Mouse (Mus musculus) small intestine, adult 2 months (tissue): Measurements from ENCODE around the gene Gm11084. TPM values are rescaled to one million over a fixed set of nuclear protein-coding genes. Genes with fewer than 3 reads are reported as not detected.
"Not testable (repeated sequence)": the region's sequence is repeated elsewhere in the genome, so short reads cannot be mapped to it uniquely, and the experiment has no call there.

Source experiments
- H3K27ac ChIP-seq: fragments of 200-500 bp; 2 replicates; pipeline ENCODE4 v1.5.1; 2012; ENCODE audit warnings: low read depth, low read length, control low read depth, inconsistent platforms; ENCODE audit not compliant: insufficient read depth
- H3K27me3 ChIP-seq: fragments of 200-500 bp; 2 replicates; pipeline ENCODE4 v1.6.1; 2012; ENCODE audit warnings: mild to moderate bottlenecking, moderate library complexity, low read length, inconsistent platforms; ENCODE audit not compliant: control insufficient read depth, insufficient read depth
- H3K36me3 ChIP-seq: fragments of 200-500 bp; 2 replicates; pipeline ENCODE4 v1.6.1; 2012; ENCODE audit warnings: mild to moderate bottlenecking, low read length, control low read depth, inconsistent platforms; ENCODE audit not compliant: control insufficient read depth, insufficient read depth
- H3K4me1 ChIP-seq: fragments of 200-500 bp; 2 replicates; pipeline ENCODE4 v1.6.1; 2012; ENCODE audit warnings: low read length, inconsistent platforms, mixed read lengths; ENCODE audit not compliant: control insufficient read depth, insufficient read depth, insufficient read length
- H3K4me3 ChIP-seq: fragments of 200-500 bp; 2 replicates; pipeline ENCODE4 v1.5.1; 2012; ENCODE audit warnings: low read depth, mild to moderate bottlenecking, control low read depth, inconsistent platforms, low read length, moderate library complexity
- CTCF ChIP-seq: fragments of 200-500 bp; IDR thresholded peaks from 2 replicates; pipeline ENCODE4 v1.5.1; 2012; ENCODE audit warnings: low read depth, mild to moderate bottlenecking, control low read depth, inconsistent platforms, low read length, moderate library complexity, mixed read lengths; ENCODE audit not compliant: insufficient replicate concordance, insufficient read length; ENCODE audit errors: extremely low read depth
- POLR2A ChIP-seq: fragments of 200-500 bp; IDR thresholded peaks from 2 replicates; pipeline ENCODE4 v1.6.1; 2012; ENCODE audit warnings: low read depth, mild to moderate bottlenecking, control low read depth, inconsistent platforms, low read length, moderate library complexity
- WGBS: fragments of 180-500 bp; shearing (Covaris S2); methylation state at CpG from one replicate; pipeline ENCODE4 v1.1.7; 2018; 5-methylcytosine and 5-hydroxymethylcytosine counted together
- polyA plus RNA-seq: library from polyadenylated mRNA; depleted of rRNA; stranded (reverse); fragments of >200 nt; gene quantifications from 2 replicates; pipeline ENCODE4 v1.2.3, GENCODE M21; 2012

Gm11084 gene
- polyA plus RNA-seq, 1 experiment: not detected

DNA sequence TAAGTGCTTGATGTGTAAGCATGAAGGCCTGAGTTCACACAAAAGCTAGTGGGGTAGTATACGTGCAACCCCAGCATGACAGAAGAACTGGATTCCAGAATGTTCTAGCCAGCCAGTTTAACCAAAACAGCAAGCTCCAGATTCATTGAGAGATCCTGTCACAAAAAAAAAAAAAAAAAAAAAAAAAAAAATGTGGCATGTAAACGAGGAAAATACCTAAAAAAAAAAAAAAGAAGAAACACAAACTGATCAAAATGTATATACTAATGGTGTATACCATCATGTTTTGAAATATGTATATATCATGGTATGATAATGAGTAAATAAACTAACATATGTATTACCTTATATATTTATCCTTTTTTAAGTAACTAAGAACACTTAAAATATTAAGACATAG lies 7.6 kb upstream of the Gm11084 start:
- Histone ChIP-seq H3K27me3 (no peaks in the 10 kb centered on the region), H3K36me3 (no peaks in the 10 kb centered on the region), H3K27ac (no peak overlapping the region), H3K4me3 (no peak overlapping the region), H3K4me1 (peaks cover 4% of the 10 kb centered on the region; the same call in 1 of the 2 replicates)
- no peak for TF ChIP-seq CTCF
- no peak for TF ChIP-seq POLR2A
- WGBS: 68% methylated on average over 2 of the region's 2 CpGs

DNA sequence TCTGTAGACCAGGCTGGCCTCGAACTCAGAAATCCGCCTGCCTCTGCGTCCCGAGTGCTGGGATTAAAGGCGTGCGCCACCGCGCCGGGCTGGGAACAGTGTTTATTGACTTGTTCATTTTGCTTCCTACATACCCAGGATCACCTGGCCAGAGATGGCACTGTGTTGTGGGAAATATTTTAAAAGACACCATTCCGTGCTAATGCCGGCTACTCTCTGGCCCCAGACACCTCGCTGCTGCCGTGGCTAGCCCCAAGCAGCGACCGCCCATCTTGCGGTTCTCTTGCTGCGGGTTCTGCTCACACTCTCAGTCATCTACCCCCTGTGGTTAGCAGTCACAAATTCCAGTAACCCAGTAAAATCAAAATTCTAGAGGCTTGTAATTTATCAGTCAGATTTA lies 6.0 kb upstream of the Gm11084 start:
- H3K27me3 ChIP-seq: no peaks in the 10 kb centered on the region
- H3K27ac ChIP-seq: no peak overlapping the region
- no peak for TF ChIP-seq CTCF
- TF ChIP-seq POLR2A: no peak
- H3K4me1 ChIP-seq: peaks cover 4% of the 10 kb centered on the region; the same call in 1 of the 2 replicates
- 96% methylated on average over 17 of the region's 17 CpGs for WGBS
- no peak overlapping the region for H3K4me3 ChIP-seq
- no peaks in the 10 kb centered on the region for H3K36me3 ChIP-seq

- not testable (repeated sequence) for H3K27ac ChIP-seq, H3K36me3 ChIP-seq, H3K4me3 ChIP-seq, H3K4me1 ChIP-seq, H3K27me3 ChIP-seq
- 94% methylated on average over 9 of the region's 9 CpGs for WGBS
Observed at GRCm38 (mm10) chr2:72988945-72989344, 2.4 kb upstream of the Gm11084 start.

- Histone ChIP-seq H3K4me3 (no peak overlapping the region), H3K27ac (no peak overlapping the region), H3K27me3 (no peaks in the 10 kb centered on the region), H3K4me1 (peaks cover 2% of the 10 kb centered on the region; the same call in 1 of the 2 replicates), H3K36me3 (no peaks in the 10 kb centered on the region)
- TF ChIP-seq CTCF (no peak), POLR2A (no peak)
- 82% methylated on average over 1 of the region's 1 CpGs for WGBS
Observed at GRCm38 (mm10) chr2:72985516-72985915, 1.0 kb downstream of the Gm11084 start.

GRCm38 (mm10) chr2:72984806-72985205 lies 1.7 kb downstream of the Gm11084 start:
- TF ChIP-seq CTCF (no peak), POLR2A (no peak)
- Histone ChIP-seq H3K4me3 (no peak overlapping the region), H3K36me3 (no peaks in the 10 kb centered on the region), H3K27ac (no peak overlapping the region), H3K27me3 (no peaks in the 10 kb centered on the region), H3K4me1 (peaks cover 2% of the 10 kb centered on the region; the same call in 1 of the 2 replicates)
- WGBS: 50% methylated on average over 4 of the region's 4 CpGs

- TF ChIP-seq CTCF (no peak), POLR2A (no peak)
- Histone ChIP-seq H3K4me3 (no peak overlapping the region), H3K27ac (no peak overlapping the region), H3K4me1 (peaks cover 2% of the 10 kb centered on the region; the same call in 1 of the 2 replicates), H3K36me3 (no peaks in the 10 kb centered on the region), H3K27me3 (no peaks in the 10 kb centered on the region)
- WGBS: 87% methylated on average over 3 of the region's 3 CpGs
Observed at GRCm38 (mm10) chr2:72983211-72983610, 3.3 kb downstream of the Gm11084 start.

DNA sequence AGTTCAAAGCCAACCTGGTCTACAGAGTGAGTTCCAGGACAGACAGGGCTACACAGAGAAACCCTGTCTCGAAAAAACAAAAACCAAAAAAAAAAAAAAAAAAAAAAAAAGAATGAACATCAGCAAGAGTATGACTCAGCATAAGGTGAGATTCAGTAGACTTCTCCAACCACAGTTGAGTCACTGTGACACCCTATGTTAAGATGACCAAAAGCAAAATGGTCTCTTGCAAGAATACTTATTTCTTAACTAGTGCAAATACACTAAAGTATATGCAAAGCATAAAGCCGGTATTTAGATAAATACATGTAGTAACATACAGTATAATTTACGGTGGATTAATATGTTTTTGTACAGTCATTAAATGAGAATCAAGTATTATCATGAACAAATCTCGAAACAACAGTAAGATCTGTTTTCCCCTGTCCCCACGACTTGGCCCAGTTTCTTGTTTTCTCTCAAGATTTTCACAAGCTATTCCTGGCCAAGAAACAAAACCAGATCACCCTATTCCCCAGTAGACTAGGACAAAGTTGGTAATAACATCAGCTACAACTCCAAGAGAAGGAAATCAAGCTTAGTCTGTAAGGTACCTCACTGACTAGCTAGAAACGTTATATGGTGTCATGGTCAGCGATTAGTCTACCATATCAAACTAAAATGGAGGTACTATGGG lies 4.3 kb downstream of the Gm11084 start:
- H3K36me3 ChIP-seq: no peaks in the 10 kb centered on the region
- peaks cover 3% of the 10 kb centered on the region; the same call in 1 of the 2 replicates for H3K4me1 ChIP-seq
- WGBS: 86% methylated on average over 7 of the region's 7 CpGs
- H3K4me3 ChIP-seq: no peak overlapping the region
- no peak for TF ChIP-seq POLR2A
- TF ChIP-seq CTCF: no peak
- no peak overlapping the region for H3K27ac ChIP-seq
- H3K27me3 ChIP-seq: no peaks in the 10 kb centered on the region
